Mouse (Mus musculus): ENCODE measurements around the gene Dnajc5.

Dnajc5 gene

DNA sequence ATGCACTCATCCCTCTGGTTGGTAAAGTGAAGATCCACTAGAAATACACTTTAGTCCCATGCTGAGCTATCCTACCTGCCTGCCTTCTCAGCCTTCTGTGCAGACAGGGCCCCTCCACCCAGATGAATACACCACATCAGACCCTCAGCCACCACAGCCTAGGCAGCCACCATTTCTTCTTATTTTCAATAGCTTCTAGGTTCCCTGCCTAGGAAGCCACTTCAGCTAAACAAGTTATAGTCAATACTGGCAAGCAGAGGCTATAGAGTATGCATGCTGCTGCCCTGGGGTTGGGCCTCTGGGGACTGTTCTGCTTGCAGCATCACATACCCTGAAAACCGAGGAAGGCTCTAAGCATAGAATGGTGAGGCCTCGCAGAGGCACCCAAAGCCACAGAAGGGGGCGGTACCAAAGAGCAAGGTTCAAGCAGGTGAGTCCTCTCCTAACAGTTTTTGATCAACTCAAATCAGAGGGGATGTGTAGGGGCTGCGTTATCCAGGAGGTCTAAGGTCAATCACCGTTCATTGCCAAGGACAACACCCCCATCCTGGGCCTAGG, 71.3 kb downstream of the Dnajc5 start, which contains the start of gene Prpf6:
TSS of gene Prpf6 (plus strand) at position 341 of the 558 bp plus-strand sequence.
- peak; percentile 87 for DNase-seq

DNA sequence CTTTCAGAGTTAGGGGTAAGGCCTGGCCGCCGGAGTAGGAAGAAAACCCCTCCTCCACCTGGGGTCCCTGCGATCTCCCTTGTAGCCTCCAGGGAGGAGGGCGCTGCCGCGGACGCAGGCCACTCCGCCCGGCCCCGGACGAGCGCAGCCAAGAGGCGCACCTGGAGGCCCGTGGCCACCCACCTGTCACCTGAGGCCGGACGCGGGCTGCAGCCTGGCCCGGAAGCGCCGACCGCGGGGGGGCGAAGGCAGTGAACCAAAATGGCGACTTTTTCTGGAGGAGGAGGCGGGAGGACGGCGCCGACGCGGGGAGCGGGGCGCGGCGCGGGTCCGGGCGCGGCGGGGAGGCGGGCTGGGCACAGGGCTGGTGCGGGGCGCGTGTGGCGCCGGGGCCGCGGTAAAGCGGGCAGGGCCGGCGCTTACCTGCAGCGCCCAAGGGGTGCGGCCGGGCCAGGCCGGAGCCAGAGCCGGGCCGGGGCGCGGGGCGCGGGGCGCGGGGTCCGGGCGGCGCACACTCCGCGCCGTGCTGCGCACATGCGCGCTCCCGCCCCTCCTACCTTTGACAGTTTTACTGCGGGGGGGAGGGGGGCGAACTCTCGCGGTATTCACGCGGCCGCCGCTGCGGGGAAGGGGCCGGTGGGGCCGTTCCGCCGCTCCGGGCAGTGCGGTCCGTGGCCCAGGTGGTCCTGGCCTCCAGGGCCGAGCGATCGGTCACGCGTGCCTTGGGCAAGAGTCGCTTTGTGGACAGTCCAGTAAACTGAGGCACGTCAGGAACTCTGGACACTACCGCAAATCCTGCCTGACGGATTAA, 72.2 kb downstream of the Dnajc5 start, which contains the start of gene Zfp512b:
TSS of gene Zfp512b (minus strand) at position 573 of the 811 bp plus-strand sequence.
- DNase-seq: peak; percentile 97

DNA sequence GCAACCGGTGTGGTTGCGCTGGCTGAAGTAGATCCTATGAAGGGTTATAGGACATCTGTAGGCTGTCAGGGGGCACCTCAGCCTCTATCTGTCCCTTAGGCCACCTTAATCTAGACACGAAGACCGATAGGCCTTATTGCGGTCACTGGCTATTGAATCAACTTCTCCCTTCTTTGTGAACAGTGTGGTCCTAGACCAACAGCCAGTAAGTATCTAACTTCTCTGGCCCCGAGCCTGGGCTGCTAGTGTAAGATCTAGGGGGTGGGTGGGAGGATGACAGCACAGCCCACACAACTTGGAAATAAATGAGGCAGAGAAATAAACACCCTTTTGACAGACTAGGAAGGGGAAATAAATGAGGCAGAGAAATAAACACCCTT, 72.7 kb downstream of the Dnajc5 start:
- DNase-seq: no peak

DNA sequence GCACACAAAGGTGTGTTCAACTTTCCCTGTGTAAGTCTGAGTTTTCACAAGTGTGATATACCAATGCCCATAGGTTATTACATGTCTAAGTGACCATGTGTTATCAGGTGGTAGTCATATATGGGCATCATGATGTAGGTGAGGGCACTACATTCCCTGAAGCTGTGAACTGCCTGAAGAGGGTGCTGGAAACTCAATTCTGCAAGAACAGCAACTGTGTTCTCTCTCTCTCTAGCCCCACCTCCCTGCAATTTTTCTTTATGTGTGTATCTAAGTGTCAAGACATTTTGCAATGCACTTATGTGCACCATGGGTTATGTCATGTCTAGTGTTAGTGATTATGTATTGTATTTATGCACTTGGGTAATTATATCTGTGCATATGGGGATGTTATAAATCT, 73.7 kb downstream of the Dnajc5 start:
- DNase-seq: peak; percentile 78

DNA sequence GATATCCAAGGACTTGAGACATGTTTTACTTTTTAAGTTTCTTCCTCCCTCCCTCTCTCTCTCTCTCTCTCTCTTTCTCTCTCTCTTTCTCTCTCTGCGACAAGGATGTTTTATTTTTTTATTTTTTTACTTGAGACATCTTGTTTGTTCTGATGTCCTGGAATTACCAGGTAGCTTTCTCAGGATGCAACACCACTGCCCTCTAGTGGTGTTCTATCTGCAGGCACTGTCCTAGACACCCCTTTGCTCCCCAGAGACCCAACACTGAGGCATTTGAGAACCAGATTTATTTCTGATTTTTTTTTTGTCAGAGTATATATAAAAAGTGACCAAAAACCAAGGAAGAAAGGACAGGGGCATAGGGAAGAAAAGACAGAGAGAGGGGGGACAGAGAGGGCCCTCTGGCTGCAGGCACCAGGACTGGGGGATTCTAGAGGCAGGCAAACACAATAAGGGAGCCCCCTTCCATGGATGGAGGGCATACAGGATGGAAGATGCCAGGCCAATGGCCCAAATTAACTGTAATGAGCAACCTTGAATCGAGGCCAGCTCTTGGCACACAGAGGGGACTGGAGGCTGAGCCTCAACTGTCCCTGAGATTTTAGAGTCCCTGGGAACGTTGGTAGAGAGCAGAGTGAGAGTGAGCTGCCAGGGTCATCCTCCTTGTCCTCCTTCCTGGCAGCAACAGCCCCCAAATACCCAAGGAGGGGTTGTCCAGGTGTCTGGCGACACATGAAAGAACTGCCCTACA, 74.8 kb downstream of the Dnajc5 start:
- DNase-seq: peak; percentile 89

DNA sequence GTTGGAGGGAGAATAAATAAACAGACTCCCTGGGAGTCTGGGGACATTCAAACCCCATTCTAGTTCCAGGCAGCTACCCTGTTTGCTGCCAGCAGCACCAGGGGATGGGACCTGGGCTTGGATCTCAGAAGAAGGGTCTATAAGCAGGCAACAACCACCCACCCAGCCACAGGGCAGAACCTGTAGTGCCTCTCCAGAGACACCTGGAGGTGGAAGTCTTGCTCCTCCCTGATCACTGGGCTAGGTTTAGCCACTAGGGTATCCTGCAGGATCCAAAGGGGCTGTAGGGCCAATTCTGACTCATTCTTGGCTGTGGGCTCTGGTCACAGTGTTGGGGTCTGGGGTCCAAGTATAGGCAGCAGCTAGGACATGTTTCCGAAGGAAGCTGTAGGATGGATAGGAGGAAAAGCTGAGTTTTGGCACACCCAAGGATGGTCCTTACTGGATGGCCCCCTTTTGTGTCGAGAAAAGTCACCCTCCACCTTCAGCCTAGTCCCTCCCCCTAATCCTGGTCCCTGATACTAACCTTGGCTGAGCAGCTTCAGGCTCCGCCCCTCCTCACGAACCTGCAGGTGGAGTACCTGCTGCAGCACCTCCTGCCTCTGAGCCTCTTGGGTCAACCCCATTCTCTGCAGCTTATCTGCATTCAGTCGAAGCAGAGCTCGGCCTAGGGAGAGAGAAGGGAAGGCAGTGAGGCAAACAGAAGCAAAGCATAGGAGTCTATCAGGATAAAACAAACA, 76.1 kb downstream of the Dnajc5 start:
- DNase-seq: peak; percentile 90

DNA sequence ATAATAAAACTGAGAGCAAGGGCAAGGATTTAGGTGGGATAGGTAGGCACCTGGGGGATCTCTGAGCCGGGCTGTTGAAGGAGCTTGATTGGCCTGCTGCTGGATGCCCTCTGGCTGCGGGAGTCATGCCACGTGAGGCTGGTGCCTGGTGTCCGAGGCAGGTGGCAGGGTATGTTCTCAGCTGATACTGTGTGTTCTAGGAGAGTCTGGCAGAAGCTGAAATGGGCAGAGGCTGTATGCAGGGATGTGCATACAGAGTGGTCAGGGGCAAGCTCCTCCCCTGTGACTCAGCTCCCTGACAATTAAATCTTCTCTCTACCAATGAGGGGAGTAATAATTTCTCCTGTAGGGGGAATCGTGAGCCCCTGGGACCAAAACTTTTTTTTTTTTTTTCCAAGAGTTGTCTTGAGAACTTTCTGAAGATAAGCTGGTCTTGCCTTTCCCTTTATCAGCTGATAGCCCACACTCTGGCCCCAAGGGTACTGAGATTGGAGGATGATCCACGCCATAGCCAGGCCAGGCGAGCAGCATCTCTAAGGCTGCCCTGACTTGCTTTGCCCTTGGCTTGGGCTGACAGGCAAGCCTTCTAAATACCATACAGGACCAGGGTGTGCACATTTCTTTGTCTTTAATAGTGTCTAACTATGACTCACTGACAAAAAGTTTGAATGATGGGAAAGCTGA, 77.2 kb downstream of the Dnajc5 start:
- DNase-seq: peak; percentile 91

DNA sequence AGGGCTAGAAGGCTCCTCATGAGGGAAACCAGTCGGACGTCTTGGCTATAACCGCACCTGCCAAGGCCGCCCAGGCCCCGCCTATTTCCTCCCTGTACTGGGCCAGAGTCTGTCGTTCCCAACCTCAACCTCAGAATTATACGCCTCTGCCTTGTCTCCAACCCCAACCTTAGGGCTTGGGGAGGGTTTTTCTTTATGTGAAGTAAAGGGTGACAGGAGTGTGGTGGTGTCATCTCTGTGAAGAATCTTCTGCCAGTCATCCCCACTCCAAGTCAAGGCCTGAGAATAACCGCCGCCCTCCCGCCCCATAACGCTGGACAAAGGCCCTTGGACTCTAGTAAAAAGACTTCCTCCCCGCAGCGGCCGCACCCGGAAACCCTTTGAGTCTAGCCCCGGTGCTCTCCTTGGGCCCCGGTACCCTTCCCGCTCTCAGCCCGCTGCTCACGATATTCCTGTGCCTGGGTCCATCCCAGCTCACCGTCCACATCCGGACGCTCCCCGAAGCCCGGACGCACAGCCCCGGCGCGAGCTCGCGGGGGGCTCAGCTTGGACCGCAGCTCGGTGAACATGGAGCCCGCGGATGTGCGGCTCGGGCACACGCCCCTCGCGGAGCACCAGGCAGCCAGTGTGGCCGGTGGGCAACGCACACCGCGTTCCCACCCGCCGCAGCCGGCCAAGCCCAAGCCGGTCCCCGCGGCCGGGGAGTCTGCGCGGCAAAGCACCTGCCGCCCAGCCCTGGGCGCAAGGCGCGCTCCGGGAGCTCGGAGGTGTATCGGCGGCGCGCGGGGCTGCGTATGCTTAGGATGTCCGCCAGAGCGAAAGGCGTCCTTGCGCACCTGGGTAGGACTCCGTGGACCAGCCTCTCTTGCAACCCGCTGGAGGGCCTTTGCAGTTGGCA, 78.4 kb downstream of the Dnajc5 start, which contains the start of gene Samd10:
TSS of gene Samd10 (minus strand) at position 759 of the 898 bp plus-strand sequence.
- peak; percentile 97 for DNase-seq

DNA sequence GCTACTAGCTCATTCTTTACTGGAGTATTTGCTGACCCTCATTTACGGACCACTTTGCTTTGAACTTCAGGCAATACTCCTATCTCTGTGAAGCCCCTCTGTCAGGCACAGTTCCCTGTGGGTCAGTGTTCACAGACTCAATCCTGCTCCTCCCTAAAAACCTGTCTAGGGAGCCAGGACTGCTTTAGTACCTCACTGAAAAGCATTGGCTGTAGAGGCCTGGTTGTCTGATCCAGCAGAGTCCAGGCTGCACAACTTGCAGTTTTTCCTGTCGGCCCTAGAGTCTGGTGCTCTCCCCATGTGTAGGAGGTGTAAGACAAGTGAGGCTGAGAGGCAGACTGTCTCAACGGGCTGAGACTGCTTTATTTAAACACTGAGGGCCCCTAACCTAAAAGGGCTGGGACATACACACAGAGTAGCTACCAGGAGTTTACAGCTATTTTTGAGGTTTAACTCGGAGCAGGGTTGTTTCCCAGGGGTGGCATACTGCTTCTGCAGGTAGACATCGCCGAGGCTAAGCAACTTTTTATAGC, 80.0 kb downstream of the Dnajc5 start:
- DNase-seq: peak; percentile 91

DNA sequence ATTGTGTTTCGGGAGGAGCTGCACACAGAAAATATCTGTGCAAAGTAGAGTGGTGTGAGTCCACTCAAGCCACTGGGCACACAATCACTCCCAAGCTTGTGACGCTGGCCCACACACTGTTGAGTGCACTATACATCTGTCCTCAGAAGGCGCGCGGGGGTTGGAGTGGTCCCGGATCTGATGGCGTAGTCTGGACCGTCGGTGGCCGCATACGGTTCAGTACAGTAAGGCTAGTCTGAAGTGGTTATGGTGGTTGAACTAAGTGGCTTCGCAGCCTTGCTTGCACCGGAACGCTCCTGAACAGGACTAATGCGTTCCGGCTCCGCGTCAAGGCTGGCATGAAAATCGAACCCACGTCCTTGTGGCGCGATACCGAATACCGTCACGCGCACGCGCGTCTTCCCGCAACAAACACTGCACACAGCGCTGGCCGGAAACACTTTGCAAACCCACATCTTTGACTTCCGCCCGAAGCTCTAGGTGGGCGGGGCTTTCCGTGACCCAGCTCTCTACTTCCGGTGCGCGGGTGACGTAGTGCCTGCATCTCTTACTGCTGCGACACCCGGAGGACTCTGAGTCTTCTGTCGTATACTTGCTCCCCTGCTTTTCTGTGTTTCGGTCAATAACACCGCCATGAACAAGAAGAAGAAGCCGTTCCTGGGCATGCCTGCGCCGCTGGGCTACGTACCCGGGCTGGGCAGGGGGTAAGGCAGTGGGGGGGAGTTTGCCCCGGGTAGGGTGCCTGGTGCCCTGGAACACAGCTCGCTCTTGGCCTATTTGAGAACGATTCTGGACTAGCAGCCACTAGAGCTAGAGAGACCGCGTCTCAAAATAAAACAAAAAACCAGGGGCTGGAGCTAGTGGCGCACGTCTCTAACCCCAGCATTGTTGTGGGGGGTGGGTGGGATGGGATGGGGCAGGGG, 80.8 kb downstream of the Dnajc5 start:
- peak; percentile 99 for DNase-seq

DNA sequence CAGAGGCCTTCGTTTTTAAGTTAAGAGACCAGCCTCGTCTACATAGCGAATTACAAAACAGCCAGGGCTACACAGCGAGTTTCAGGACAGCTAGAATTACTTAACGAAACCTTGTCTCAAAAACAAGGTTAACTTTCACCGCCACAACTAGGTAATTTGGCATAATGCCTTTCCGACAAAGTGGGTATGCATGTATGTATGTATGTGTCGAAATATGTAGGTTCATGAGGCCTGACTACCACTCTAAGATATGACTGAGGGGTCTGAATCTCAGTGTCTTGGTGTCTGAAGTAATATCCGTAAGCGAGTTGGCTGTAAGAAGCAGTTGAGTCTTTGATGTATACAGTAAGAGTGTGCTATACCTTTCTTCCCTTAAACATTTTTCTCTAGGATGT, 81.5 kb downstream of the Dnajc5 start:
- DNase-seq: peak; percentile 81

DNA sequence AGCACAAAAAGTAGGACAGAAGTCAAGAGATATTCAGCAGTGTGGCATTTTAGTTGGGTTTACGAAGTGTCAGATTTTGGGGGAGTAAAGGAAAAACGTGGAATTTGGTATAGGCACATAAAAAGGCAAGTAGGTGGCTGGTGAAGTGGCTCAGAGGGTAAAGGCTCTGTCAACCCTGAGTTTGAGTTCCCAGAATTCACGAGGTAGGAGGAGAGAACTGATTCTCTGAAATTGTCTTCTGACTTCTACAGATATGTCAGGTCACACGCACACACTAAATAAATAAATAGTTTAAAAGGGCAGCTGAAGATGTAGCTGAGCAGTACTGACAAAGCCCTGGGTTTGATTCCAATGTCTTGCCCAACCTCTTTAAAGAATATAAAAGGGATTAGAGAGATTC, 82.1 kb downstream of the Dnajc5 start:
- DNase-seq: no peak
